Comparison of ENCODE assay signal across 11 mouse cellular contexts in the genomic region with DNA sequence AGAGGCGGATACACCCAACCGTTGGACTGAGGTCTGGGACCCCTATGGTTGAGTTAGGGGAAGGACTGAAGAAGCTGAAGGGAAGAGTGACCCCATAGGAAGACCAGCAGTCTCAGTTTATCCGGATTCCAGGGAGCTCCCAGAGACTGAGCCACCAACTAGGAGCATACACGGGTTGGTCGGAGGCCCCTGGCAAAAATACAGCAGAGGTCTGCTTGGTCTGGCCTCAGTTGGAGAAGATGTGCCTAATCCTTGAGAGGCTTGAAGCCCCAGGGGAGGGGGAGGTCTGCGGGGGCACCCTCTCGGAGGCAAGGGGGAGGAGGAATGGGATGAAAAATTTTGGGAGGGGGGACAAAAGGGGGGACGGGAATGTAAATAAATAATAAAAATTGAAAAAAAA. TPM values are rescaled to one million over a fixed set of nuclear protein-coding genes. Genes with fewer than 3 reads are reported as not detected.
A peak's percentile ranks its signal among the peaks of the same experiment; 100 is the strongest.
DNase-seq lines count a peak whose midpoint lies in the region; ATAC-seq and TF ChIP-seq lines count a peak whose summit lies in the region.
"Had no signal": no experiment of that assay in that cellular context is flagged by ENCODE, and none has a peak within 500 bp of the region (broad histone marks: within the 10 kb centered on the region; RNA-seq: fewer than 3 reads in every experiment).

No protein-coding gene starts in this region.

- peak overlapping the region; percentile 79; the same call in 1 of the 2 replicates for H3K4me3 ChIP-seq in heart, embryonic 12.5 days
- no peak overlapping the region for H3K4me3 ChIP-seq in limb, embryonic 11.5 days (ENCODE audit: low read depth, low read length)
- no peak overlapping the region for H3K4me3 ChIP-seq in limb, embryonic 10.5 days
- peak overlapping the region; percentile 79 for H3K4me3 ChIP-seq in E14TG2a.4 (replicated peaks; ENCODE audit: low read length)
- no peak overlapping the region for H3K4me3 ChIP-seq in intestine, embryonic 16.5 days (ENCODE audit: low read length)

- DNase-seq in heart, adult 8-10 months (ENCODE audit: low spot score), result no peak
- DNase-seq in limb, embryonic 11.5 days (ENCODE audit: low spot score), result no peak
- DNase-seq in limb, embryonic 10.5 days (ENCODE audit: low spot score), result no peak
- no peak for DNase-seq in urinary bladder, adult 18-20 months (ENCODE audit: low spot score in 2 of 2)
- no peak for DNase-seq in urinary bladder, postnatal 25 days (ENCODE audit: low spot score)

- H3K9ac ChIP-seq in heart, embryonic 12.5 days, result no peak overlapping the region
- H3K9ac ChIP-seq in limb, embryonic 11.5 days (ENCODE audit: low read length), result no peak overlapping the region
- no peak overlapping the region for H3K9ac ChIP-seq in intestine, embryonic 16.5 days (ENCODE audit: low read depth, low read length)

- peak overlapping the region; percentile 80; the same call in 1 of the 2 replicates for H3K4me2 ChIP-seq in heart, embryonic 12.5 days
- peak overlapping the region; percentile 66; the same call in 1 of the 2 replicates for H3K4me2 ChIP-seq in limb, embryonic 11.5 days (ENCODE audit: low read depth, severe bottlenecking)
- 0 out of 2 replicates have a peak overlapping the region, but pooled peaks have one; percentile 80 for H3K4me2 ChIP-seq in intestine, embryonic 16.5 days (ENCODE audit: low read depth, low read length)

- no peak overlapping the region for H3K27ac ChIP-seq in heart, embryonic 12.5 days (ENCODE audit: poor library complexity, severe bottlenecking)
- no peak overlapping the region for H3K27ac ChIP-seq in limb, embryonic 11.5 days (replicated peaks; ENCODE audit: low read depth, low read length)
- no peak overlapping the region for H3K27ac ChIP-seq in limb, embryonic 10.5 days
- no peak overlapping the region for H3K27ac ChIP-seq in intestine, embryonic 16.5 days (ENCODE audit: low read length)

- no peaks in the 10 kb centered on the region for H3K27me3 ChIP-seq in heart, embryonic 12.5 days (replicated peaks)
- no peaks in the 10 kb centered on the region for H3K27me3 ChIP-seq in limb, embryonic 11.5 days (ENCODE audit: control insufficient read depth, insufficient read depth, low read length)
- no peaks in the 10 kb centered on the region for H3K27me3 ChIP-seq in limb, embryonic 10.5 days (ENCODE audit: low read depth, poor library complexity, severe bottlenecking)
- 0 out of 2 replicates have a peak, but pooled peaks cover 2% of the 10 kb centered on the region for H3K27me3 ChIP-seq in E14TG2a.4 (ENCODE audit: insufficient read depth, low read length)
- no peaks in the 10 kb centered on the region for H3K27me3 ChIP-seq in intestine, embryonic 16.5 days (replicated peaks; ENCODE audit: control insufficient read depth, insufficient read depth, low read length)

- no peak for TF ChIP-seq CTCF in E14TG2a.4 (conservative IDR thresholded peaks at IDR 0.05; ENCODE audit: low read length)

- H3K9me3 ChIP-seq in heart, embryonic 12.5 days (replicated peaks), result no peaks in the 10 kb centered on the region
- H3K9me3 ChIP-seq in limb, embryonic 11.5 days (ENCODE audit: control insufficient read depth, low read length), result no peaks in the 10 kb centered on the region
- no peaks in the 10 kb centered on the region for H3K9me3 ChIP-seq in limb, embryonic 10.5 days (replicated peaks)
- no peaks in the 10 kb centered on the region for H3K9me3 ChIP-seq in E14TG2a.4 (ENCODE audit: low read length)
- H3K9me3 ChIP-seq in intestine, embryonic 16.5 days (ENCODE audit: control insufficient read depth, low read length), result no peaks in the 10 kb centered on the region

- H3K36me3 ChIP-seq in heart, embryonic 12.5 days, result peaks cover 8% of the 10 kb centered on the region
- H3K36me3 ChIP-seq in limb, embryonic 11.5 days (ENCODE audit: control insufficient read depth, insufficient read depth, low read length), result no peaks in the 10 kb centered on the region
- H3K36me3 ChIP-seq in limb, embryonic 10.5 days, result 0 out of 2 replicates have a peak, but pooled peaks cover 2% of the 10 kb centered on the region
- H3K36me3 ChIP-seq in E14TG2a.4 (ENCODE audit: insufficient read depth, low read length), result peaks cover 10% of the 10 kb centered on the region
- H3K36me3 ChIP-seq in intestine, embryonic 16.5 days (ENCODE audit: control insufficient read depth, insufficient read depth, low read length), result no peaks in the 10 kb centered on the region

- WGBS in heart, embryonic 12.5 days, result 34% methylated on average over 8 of the region's 8 CpGs
- WGBS in limb, embryonic 11.5 days, result 48% methylated on average over 8 of the region's 8 CpGs
- 56% methylated on average over 8 of the region's 8 CpGs for WGBS in limb, embryonic 10.5 days
- 40% methylated on average over 8 of the region's 8 CpGs for WGBS in intestine, embryonic 16.5 days

- H3K4me1 ChIP-seq in heart, embryonic 12.5 days (replicated peaks), result peaks cover 7% of the 10 kb centered on the region
- H3K4me1 ChIP-seq in limb, embryonic 11.5 days (ENCODE audit: control insufficient read depth, insufficient read depth, low read length), result no peaks in the 10 kb centered on the region
- H3K4me1 ChIP-seq in limb, embryonic 10.5 days, result peaks cover 15% of the 10 kb centered on the region
- H3K4me1 ChIP-seq in E14TG2a.4 (replicated peaks; ENCODE audit: low read depth, low read length), result peaks cover 23% of the 10 kb centered on the region
- peaks cover 10% of the 10 kb centered on the region; the same call in 1 of the 2 replicates for H3K4me1 ChIP-seq in intestine, embryonic 16.5 days (ENCODE audit: control insufficient read depth, insufficient read depth, low read length)

- no peak for ATAC-seq in heart, embryonic 12.5 days (ENCODE audit: insufficient number of reproducible peaks, low FRiP score)
- ATAC-seq in limb, embryonic 11.5 days (ENCODE audit: insufficient number of reproducible peaks, low FRiP score, low TSS enrichment, low read depth), result no peak
- ATAC-seq in intestine, embryonic 16.5 days, result no peak

RNA-seq across cellular contexts. Expression of a gene that starts 0.6 kb away (rescaled TPM):
- polyA plus RNA-seq in heart, embryonic 12.5 days (2016; fragmentation: Nextera tagmentation; extraction: Ambion mirVana), result 54.9 and 62.0 TPM in 2 replicates
- total RNA-seq in heart, adult 8-10 months (2022), result 10 to 100 TPM; 69.6 to 81.5 (median 73.7) TPM
- polyA plus RNA-seq in limb, embryonic 11.5 days (2014; fragmentation: Nextera tagmentation; extraction: Ambion mirVana), result 17.7 and 18.6 TPM in 2 replicates
- 14.6 and 17.6 TPM in 2 replicates for polyA plus RNA-seq in limb, embryonic 10.5 days (2016; fragmentation: Nextera tagmentation; extraction: Ambion mirVana)
- 13.9 and 16.0 TPM in 2 replicates for polyA plus RNA-seq in intestine, embryonic 16.5 days (2015; fragmentation: Nextera tagmentation; extraction: Ambion mirVana)

RNA-seq across cellular contexts. Expression of a gene that starts 28.7 kb away (rescaled TPM):
- polyA plus RNA-seq in heart, embryonic 12.5 days (2016; fragmentation: Nextera tagmentation; extraction: Ambion mirVana), result 0.13 and 0.14 TPM in 2 replicates
- under 1 TPM in 1 of 4 experiments, not detected in 3; 0.22 TPM for total RNA-seq in heart, adult 8-10 months (2022)
- 0.15 and 0.20 TPM in 2 replicates for polyA plus RNA-seq in limb, embryonic 11.5 days (2014; fragmentation: Nextera tagmentation; extraction: Ambion mirVana)
- polyA plus RNA-seq in limb, embryonic 10.5 days (2016; fragmentation: Nextera tagmentation; extraction: Ambion mirVana), result 0.26 TPM in 1 of 2 replicates, not detected in the other
- 0.70 and 39.6 TPM in 2 replicates for polyA plus RNA-seq in intestine, embryonic 16.5 days (2015; fragmentation: Nextera tagmentation; extraction: Ambion mirVana)
- total RNA-seq: ES-E14; left cerebral cortex, adult 18-20 months had no signal
- polyA plus RNA-seq: embryonic facial prominence, embryonic 11.5 days had no signal

RNA-seq across cellular contexts. Expression of a gene that starts 29.5 kb away (rescaled TPM):
- 15.3 and 16.0 TPM in 2 replicates for polyA plus RNA-seq in heart, embryonic 12.5 days (2016; fragmentation: Nextera tagmentation; extraction: Ambion mirVana)
- total RNA-seq in heart, adult 8-10 months (2022), result 1 to 10 TPM; 3.7 to 4.6 (median 3.9) TPM
- polyA plus RNA-seq in limb, embryonic 11.5 days (2014; fragmentation: Nextera tagmentation; extraction: Ambion mirVana), result 9.0 and 11.1 TPM in 2 replicates
- polyA plus RNA-seq in limb, embryonic 10.5 days (2016; fragmentation: Nextera tagmentation; extraction: Ambion mirVana), result 9.2 and 9.4 TPM in 2 replicates
- 3.3 and 4.8 TPM in 2 replicates for polyA plus RNA-seq in intestine, embryonic 16.5 days (2015; fragmentation: Nextera tagmentation; extraction: Ambion mirVana)

Comparison
In these comparisons a context has a peak if more than half of its experiments do, and no peak if none do; other contexts are left out.
1. H3K4me3 ChIP-seq: peak in heart, embryonic 12.5 days (single experiment) and E14TG2a.4 (single experiment); none in limb, embryonic 11.5 days (single experiment), limb, embryonic 10.5 days (single experiment) and intestine, embryonic 16.5 days (single experiment).
2. Peak in every context shown above with its lines, with median percentiles within 50 percentile points of each other: H3K4me2 ChIP-seq.